Mouse (Mus musculus) CH12.LX (cell line): ENCODE results near the gene Dtx1. TPM values are rescaled to one million over a fixed set of nuclear protein-coding genes. Genes with fewer than 3 reads are reported as not detected.

ENCODE experiments used
- DNase-seq: peaks from one replicate; pipeline ENCODE4 v3.0.0-alpha.2; 2013; ENCODE audit errors: extremely low read depth
- H3K27ac ChIP-seq: 2 replicates; pipeline ENCODE4 v1.5.1; 2012; ENCODE audit warnings: low read depth, mild to moderate bottlenecking, control low read depth, moderate library complexity; ENCODE audit not compliant: insufficient read depth
- H3K27me3 ChIP-seq: replicated peaks from 2 replicates; pipeline ENCODE3; 2012; ENCODE audit warnings: inconsistent platforms
- H3K36me3 ChIP-seq, 2 experiments: replicated peaks in 1 of 2; 2 replicates each; pipeline versions ENCODE3 to v1.6.1; 2012; ENCODE audit warnings: inconsistent platforms in 1 of 2, low read length in 1 of 2, mild to moderate bottlenecking in 1 of 2, mixed read lengths in 1 of 2, moderate library complexity in 1 of 2; ENCODE audit not compliant: control insufficient read depth in 1 of 2, insufficient read depth in 1 of 2
- H3K4me1 ChIP-seq, 2 experiments: 2 replicates each; pipeline ENCODE4 v1.6.1; 2012; ENCODE audit warnings: inconsistent platforms in 1 of 2, moderate library complexity in 1 of 2; ENCODE audit not compliant: insufficient read depth in 2 of 2, control insufficient read depth in 1 of 2
- H3K4me2 ChIP-seq: 2 replicates; pipeline ENCODE4 v1.6.1; 2012; ENCODE audit warnings: low read depth, mild to moderate bottlenecking, control low read depth; ENCODE audit not compliant: poor library complexity, insufficient read depth, severe bottlenecking
- H3K4me3 ChIP-seq, 3 experiments: fragments of 150-350 bp in 1 of 3; sonication (generic) in 1 of 3; replicated peaks in 1 of 3; 2 replicates each; pipeline versions ENCODE3 to v1.5.1; 2011 to 2012; ENCODE audit warnings: low read depth in 2 of 3, low read length in 2 of 3, mild to moderate bottlenecking in 2 of 3, moderate library complexity in 2 of 3, control low read depth in 1 of 3, improper control_type of control experiment in 1 of 3, inconsistent platforms in 1 of 3, mixed read lengths in 1 of 3; ENCODE audit not compliant: poor library complexity in 1 of 3
- H3K79me2 ChIP-seq: replicated peaks from 2 replicates; pipeline ENCODE4 v1.6.1; 2012; ENCODE audit warnings: mild to moderate bottlenecking, moderate library complexity; ENCODE audit not compliant: control insufficient read depth, poor library complexity, insufficient read depth, severe bottlenecking; ENCODE audit errors: extremely low read depth
- H3K9ac ChIP-seq: 2 replicates; pipeline ENCODE4 v1.6.1; 2012; ENCODE audit warnings: low read depth, mild to moderate bottlenecking, control low read depth, moderate library complexity; ENCODE audit not compliant: insufficient read depth
- H3K9me3 ChIP-seq: replicated peaks from 2 replicates; pipeline ENCODE3; 2012; ENCODE audit warnings: low read length, inconsistent platforms, mixed read lengths
- BHLHE40 ChIP-seq: IDR thresholded peaks from 2 replicates; pipeline ENCODE4 v1.6.1; 2011; ENCODE audit warnings: mild to moderate bottlenecking, low read depth, low read length, improper control_type of control experiment
- CHD1 ChIP-seq: IDR thresholded peaks from 2 replicates; pipeline ENCODE4 v1.6.1; 2012; ENCODE audit warnings: low read depth, low read length, improper control_type of control experiment, inconsistent platforms
- CTCF ChIP-seq, 2 experiments: IDR thresholded peaks in 1 of 2; conservative IDR thresholded peaks in 1 of 2; 2 replicates each; pipeline ENCODE4 v1.5.1; 2011 to 2012; ENCODE audit warnings: low read depth in 2 of 2, low read length in 2 of 2, improper control_type of control experiment in 1 of 2, inconsistent platforms in 1 of 2, mild to moderate bottlenecking in 1 of 2, moderate library complexity in 1 of 2
- KAT2A ChIP-seq: IDR thresholded peaks from 2 replicates; pipeline ENCODE4 v1.6.1; 2012; ENCODE audit warnings: low read length, improper control_type of control experiment, inconsistent platforms; ENCODE audit not compliant: insufficient replicate concordance
- MAFK ChIP-seq: IDR thresholded peaks from 2 replicates; pipeline ENCODE4 v1.6.1; 2011; ENCODE audit warnings: low read length, improper control_type of control experiment; ENCODE audit not compliant: insufficient replicate concordance
- MAX ChIP-seq: IDR thresholded peaks from 2 replicates; pipeline ENCODE4 v1.6.1; 2011; ENCODE audit warnings: low read length, improper control_type of control experiment
- MEF2A ChIP-seq: IDR thresholded peaks from 2 replicates; pipeline ENCODE4 v1.6.1; 2014; ENCODE audit warnings: low read depth, mild to moderate bottlenecking, inconsistent platforms, low read length, improper control_type of control experiment, borderline replicate concordance
- POLR2AphosphoS2 ChIP-seq: IDR thresholded peaks from 2 replicates; pipeline ENCODE4 v1.6.1; 2011; ENCODE audit warnings: low read depth, low read length, improper control_type of control experiment
- RCOR1 ChIP-seq: conservative IDR thresholded peaks from 2 replicates; pipeline ENCODE4 v1.6.1; 2012; ENCODE audit warnings: low read depth, mild to moderate bottlenecking, inconsistent platforms, low read length, improper control_type of control experiment
- SMC3 ChIP-seq: IDR thresholded peaks from 2 replicates; pipeline ENCODE4 v1.6.1; 2011; ENCODE audit warnings: low read depth, low read length, improper control_type of control experiment
- TBP ChIP-seq: conservative IDR thresholded peaks from 2 replicates; pipeline ENCODE4 v1.6.1; 2011; ENCODE audit warnings: low read depth, low read length, improper control_type of control experiment
- USF1 ChIP-seq: IDR thresholded peaks from 2 replicates; pipeline ENCODE4 v1.6.1; 2014; ENCODE audit warnings: low read depth, mild to moderate bottlenecking, inconsistent platforms, low read length, improper control_type of control experiment
- ZKSCAN1 ChIP-seq: IDR thresholded peaks from 2 replicates; pipeline ENCODE4 v1.6.1; 2012; ENCODE audit warnings: low read depth, inconsistent platforms, low read length, improper control_type of control experiment, borderline replicate concordance
- ZMIZ1 ChIP-seq: IDR thresholded peaks from 2 replicates; pipeline ENCODE4 v1.6.1; 2012; ENCODE audit warnings: low read depth, mild to moderate bottlenecking, inconsistent platforms, low read length, improper control_type of control experiment
- ZNF384 ChIP-seq: IDR thresholded peaks from 2 replicates; pipeline ENCODE4 v1.6.1; 2012; ENCODE audit warnings: low read depth, low read length, improper control_type of control experiment, inconsistent platforms
- dilution Hi-C: fragments of 300-500 bp; cut with MboI; formaldehyde crosslinking; loops from 2 replicates; pipeline ENCODE4 v1.14.3; 2020; ENCODE audit warnings: low sequenced_read_pairs; ENCODE audit not compliant: extremely low pct_unique_long_range_greater_than_20kb, extremely low pct_ligation_motif_present
- in situ Hi-C: fragments of 300-500 bp; cut with MboI; formaldehyde crosslinking; loops from 3 replicates; pipeline ENCODE4 v1.14.3; 2019; ENCODE audit warnings: low sequenced_read_pairs, low pct_ligation_motif_present, low pct_unique_long_range_greater_than_20kb, mixed read lengths
- polyA plus RNA-seq: library from polyadenylated mRNA; unstranded; fragments of >175 nt; gene quantifications from 2 replicates; pipeline ENCODE4 v1.2.1, GENCODE M21; 2012; ENCODE audit warnings: low read depth; ENCODE audit not compliant: insufficient read length
- total RNA-seq, 2 experiments: library from RNA; depleted of rRNA; stranded (reverse); fragments of 300-350 nt in 1 of 2; fragments of >200 nt in 1 of 2; gene quantifications; 2 replicates each; pipeline ENCODE4 v1.2.3; 2012 to 2014

The Dtx1 gene
- total and polyA plus RNA-seq, 3 experiments: 0.98 to 3.9 (median 2.1) TPM

DNA sequence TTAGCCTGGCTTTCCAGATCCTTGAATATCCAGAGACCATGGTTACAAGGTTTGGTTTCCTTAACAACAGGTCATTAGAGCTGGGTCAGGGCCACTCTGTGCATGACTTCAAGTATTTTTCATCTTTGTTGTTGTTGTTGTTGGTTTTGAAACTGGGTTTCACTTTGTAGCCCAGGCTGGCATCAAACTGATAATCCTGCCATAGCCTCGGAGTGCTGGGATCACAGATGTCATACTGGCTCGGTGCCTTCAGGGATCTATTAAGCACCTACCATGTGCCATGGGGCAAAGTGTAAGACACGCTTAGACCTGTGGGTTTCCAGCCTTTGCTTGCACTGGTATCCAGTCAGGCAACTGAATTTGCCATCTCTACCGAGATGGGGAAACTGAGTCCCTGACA lies 9.3 kb downstream of the Dtx1 start:
- no peaks in the 10 kb centered on the region for H3K9me3 ChIP-seq
- no peaks in the 10 kb centered on the region for H3K79me2 ChIP-seq
- no peak for TF ChIP-seq SMC3
- TF ChIP-seq MEF2A: no peak
- no peak for TF ChIP-seq KAT2A
- no peak for TF ChIP-seq USF1
- no peak for TF ChIP-seq ZMIZ1
- H3K4me2 ChIP-seq: no peak overlapping the region
- H3K4me1 ChIP-seq: peaks cover 16 to 72% of the 10 kb centered on the region in 2 experiments
- H3K36me3 ChIP-seq: no peaks in the 10 kb centered on the region
- H3K27ac ChIP-seq: no peak overlapping the region
- DNase-seq: no peak
- no peak overlapping the region for H3K4me3 ChIP-seq
- dilution Hi-C loops: no loop called here
- in situ Hi-C loops: loop anchor here (25.0 kb wide), 1 partner anchor 190 kb away; the partner anchor contains the start of genes Plbd2 and Slc8b1
- no peaks in the 10 kb centered on the region for H3K27me3 ChIP-seq
- no peak overlapping the region for H3K9ac ChIP-seq

DNA sequence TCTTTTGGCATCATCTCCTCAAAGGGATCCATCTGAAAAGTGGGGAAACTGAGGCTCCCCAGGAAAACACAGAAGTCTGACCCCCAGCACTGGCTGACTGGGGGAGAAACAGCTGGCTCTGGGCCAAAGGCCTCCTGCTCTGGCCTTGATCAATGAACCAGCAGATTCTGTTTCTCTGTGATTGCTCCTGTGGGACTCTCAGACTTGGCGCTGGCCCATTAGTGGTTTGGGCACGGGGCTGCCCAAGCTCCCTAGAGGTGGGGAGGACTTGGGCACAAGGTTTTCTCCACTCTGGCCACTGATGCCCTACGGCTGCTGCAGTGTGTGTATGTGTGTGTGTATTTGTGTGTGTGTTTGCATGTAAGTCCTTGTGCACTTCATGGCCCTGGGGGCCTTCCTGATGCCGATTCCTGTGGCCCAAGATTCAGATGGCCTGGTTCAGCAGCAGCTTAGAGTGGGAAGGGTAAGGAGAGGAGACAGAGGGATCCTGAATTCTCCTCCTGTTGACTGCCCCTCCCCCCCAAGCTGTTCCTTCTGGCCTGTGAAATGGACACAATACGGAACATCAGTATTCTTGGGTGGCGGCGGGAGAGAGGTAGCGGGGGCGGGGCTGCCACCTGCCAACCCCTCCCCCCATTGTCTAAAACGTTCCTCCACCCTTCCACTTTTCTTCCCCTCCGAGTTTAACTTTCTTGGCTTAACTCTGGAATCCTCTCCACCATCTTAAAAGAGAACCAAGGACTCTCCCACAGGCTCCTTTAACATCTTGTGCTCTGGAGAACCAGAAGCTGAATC lies 10.5 kb downstream of the Dtx1 start:
- Histone ChIP-seq H3K4me2 (no peak overlapping the region), H3K36me3 (no peaks in the 10 kb centered on the region), H3K9ac (no peak overlapping the region), H3K4me1 (peaks cover 19 to 74% of the 10 kb centered on the region in 2 experiments), H3K4me3 (no peak overlapping the region), H3K9me3 (no peaks in the 10 kb centered on the region), H3K27ac (no peak overlapping the region), H3K79me2 (no peaks in the 10 kb centered on the region), H3K27me3 (no peaks in the 10 kb centered on the region)
- DNase-seq: no peak
- in situ Hi-C loops (loop anchor here (25.0 kb wide), 1 partner anchor 189 kb away; the partner anchor contains the start of genes Plbd2 and Slc8b1), dilution Hi-C loops (no loop called here)
- TF ChIP-seq BHLHE40: 0 out of 2 replicates have a peak, but pooled peaks have one; percentile 27
- no peak for TF ChIP-seq RCOR1
- no peak for TF ChIP-seq CTCF (conservative IDR thresholded peaks at IDR 0.05 in 1 of 2, IDR thresholded peaks at IDR 0.05 in 1 of 2; ENCODE audit: low read depth in 2 of 2, low read length in 2 of 2)
- no peak for TF ChIP-seq ZMIZ1
- no peak for TF ChIP-seq TBP

DNA sequence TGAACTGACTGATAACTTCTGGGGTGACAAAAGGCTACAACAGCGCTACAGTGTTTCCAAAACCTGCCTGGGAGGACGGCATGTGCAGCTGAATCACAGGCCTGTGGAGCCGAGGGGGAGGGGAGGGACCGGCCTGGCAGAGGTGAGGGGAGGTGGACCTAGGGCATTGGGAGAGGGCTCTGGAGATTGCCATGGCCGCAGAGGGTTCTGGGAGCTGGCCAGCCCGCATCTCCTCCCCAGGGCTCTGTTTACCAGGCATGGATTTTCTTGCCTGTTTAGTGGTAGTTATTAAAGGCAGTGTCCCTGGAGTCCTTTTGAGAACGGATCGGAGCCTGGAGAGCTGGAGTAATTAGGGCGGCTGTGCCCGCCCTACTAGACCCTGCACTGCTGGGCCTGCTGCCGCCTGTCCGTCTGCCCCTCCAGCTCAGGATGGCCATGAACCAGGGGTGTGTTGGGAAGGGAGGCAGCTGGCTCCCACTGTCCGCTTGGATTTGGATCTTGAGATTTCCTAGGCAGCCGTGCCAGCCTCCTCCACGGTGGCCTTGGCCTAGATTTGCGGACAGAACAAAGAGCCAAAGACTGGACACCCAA lies 12.8 kb downstream of the Dtx1 start:
- TF ChIP-seq USF1 (no peak), ZKSCAN1 (no peak), CHD1 (no peak), ZNF384 (no peak), MAFK (no peak), TBP (no peak), RCOR1 (no peak), MAX (no peak), SMC3 (no peak), POLR2AphosphoS2 (no peak)
- Histone ChIP-seq H3K27me3 (no peaks in the 10 kb centered on the region), H3K4me3 (no peak overlapping the region), H3K9ac (no peak overlapping the region), H3K36me3 (peaks cover 1 to 5% of the 10 kb centered on the region in 2 experiments), H3K4me2 (no peak overlapping the region), H3K9me3 (peaks cover 13% of the 10 kb centered on the region), H3K27ac (no peak overlapping the region), H3K79me2 (no peaks in the 10 kb centered on the region), H3K4me1 (peaks cover 19 to 60% of the 10 kb centered on the region in 2 experiments)
- DNase-seq: no peak
- dilution Hi-C loops (no loop called here), in situ Hi-C loops (no loop called here)
